Mouse (Mus musculus) forebrain, embryonic 16.5 days (tissue): ENCODE results near the gene Brat1. TPM values are rescaled to one million over a fixed set of nuclear protein-coding genes. Genes with fewer than 3 reads are reported as not detected.

Experiments
- ATAC-seq: fragments of 200-750 bp; cut with Nextera tagmentation; 2 replicates; pipeline ENCODE4 v1.8.0; 2017; ENCODE audit warnings: mild to moderate bottlenecking, moderate library complexity
- H3K27ac ChIP-seq: fragments of 300-500 bp; sonication (generic); 2 replicates; pipeline ENCODE4 v1.5.1; 2014; ENCODE audit warnings: low read length, control low read depth
- H3K27me3 ChIP-seq: fragments of 300-500 bp; sonication (generic); replicated peaks from 2 replicates; pipeline ENCODE4 v1.6.1; 2014; ENCODE audit warnings: low read length; ENCODE audit not compliant: control insufficient read depth, insufficient read depth
- H3K36me3 ChIP-seq: fragments of 300-500 bp; sonication (generic); 2 replicates; pipeline ENCODE4 v1.6.1; 2014; ENCODE audit not compliant: control insufficient read depth, insufficient read depth
- H3K4me1 ChIP-seq: fragments of 300-500 bp; sonication (generic); replicated peaks from 2 replicates; pipeline ENCODE4 v1.6.1; 2014; ENCODE audit warnings: low read length; ENCODE audit not compliant: control insufficient read depth, insufficient read depth
- H3K4me2 ChIP-seq: fragments of 300-500 bp; sonication (generic); 2 replicates; pipeline ENCODE4 v1.6.1; 2014; ENCODE audit warnings: mild to moderate bottlenecking, low read length, control low read depth
- H3K4me3 ChIP-seq: fragments of 300-500 bp; sonication (generic); replicated peaks from 2 replicates; pipeline ENCODE4 v1.5.1; 2014; ENCODE audit warnings: mild to moderate bottlenecking, low read length, control low read depth
- H3K9ac ChIP-seq: fragments of 300-500 bp; sonication (generic); replicated peaks from 2 replicates; pipeline ENCODE4 v1.6.1; 2014; ENCODE audit warnings: low read depth, low read length, control low read depth
- H3K9me3 ChIP-seq: fragments of 300-500 bp; sonication (generic); 2 replicates; pipeline ENCODE4 v1.6.1; 2016; ENCODE audit warnings: low read length; ENCODE audit not compliant: control insufficient read depth
- WGBS: fragments of 180-500 bp; shearing (Covaris S2); extraction: QIAGEN DNeasy Blood & Tissue Kit; methylation state at CpG from one replicate; pipeline ENCODE4 v1.1.7; 2014; 5-methylcytosine and 5-hydroxymethylcytosine counted together
- polyA plus RNA-seq: library from polyadenylated mRNA; unstranded; fragments of >200 nt; fragmentation: Nextera tagmentation; extraction: Ambion mirVana; gene quantifications from 2 replicates; pipeline ENCODE4 v1.2.1, GENCODE M21; 2015

The Brat1 gene
- polyA plus RNA-seq, 1 experiment from 2014 or later, result 28.4 TPM

- H3K9me3 ChIP-seq, result no peaks in the 10 kb centered on the region
- WGBS, result 78% methylated on average over 5 of the region's 5 CpGs
- no peak overlapping the region for H3K4me2 ChIP-seq
- H3K4me1 ChIP-seq, result peaks cover 2% of the 10 kb centered on the region
- H3K4me3 ChIP-seq, result no peak overlapping the region
- ATAC-seq, result no peak
- no peak overlapping the region for H3K27ac ChIP-seq
- no peaks in the 10 kb centered on the region for H3K27me3 ChIP-seq
- no peak overlapping the region for H3K9ac ChIP-seq
- H3K36me3 ChIP-seq, result peaks cover 30% of the 10 kb centered on the region
Measured at GRCm38 (mm10) chr5:140711040-140711439, 6.2 kb downstream of the Brat1 start.

- no peak overlapping the region for H3K9ac ChIP-seq
- no peak overlapping the region for H3K4me2 ChIP-seq
- no peak overlapping the region for H3K4me3 ChIP-seq
- WGBS, result 83% methylated on average over 7 of the region's 7 CpGs
- ATAC-seq, result no peak
- no peak overlapping the region for H3K27ac ChIP-seq
- no peaks in the 10 kb centered on the region for H3K27me3 ChIP-seq
- H3K9me3 ChIP-seq, result no peaks in the 10 kb centered on the region
- H3K36me3 ChIP-seq, result peaks cover 19% of the 10 kb centered on the region
- peaks cover 18% of the 10 kb centered on the region for H3K4me1 ChIP-seq
Measured at GRCm38 (mm10) chr5:140720773-140721172, 16.0 kb downstream of the Brat1 start.

GRCm38 (mm10) chr5:140722121-140722520 is 17.3 kb downstream of the Brat1 start:
- no peak overlapping the region for H3K4me2 ChIP-seq
- peaks cover 24% of the 10 kb centered on the region for H3K4me1 ChIP-seq
- no peak overlapping the region for H3K4me3 ChIP-seq
- no peak overlapping the region for H3K9ac ChIP-seq
- H3K27me3 ChIP-seq, result no peaks in the 10 kb centered on the region
- peaks cover 19% of the 10 kb centered on the region for H3K36me3 ChIP-seq
- H3K9me3 ChIP-seq, result no peaks in the 10 kb centered on the region
- 63% methylated on average over 3 of the region's 3 CpGs for WGBS
- no peak overlapping the region for H3K27ac ChIP-seq
- no peak for ATAC-seq

DNA sequence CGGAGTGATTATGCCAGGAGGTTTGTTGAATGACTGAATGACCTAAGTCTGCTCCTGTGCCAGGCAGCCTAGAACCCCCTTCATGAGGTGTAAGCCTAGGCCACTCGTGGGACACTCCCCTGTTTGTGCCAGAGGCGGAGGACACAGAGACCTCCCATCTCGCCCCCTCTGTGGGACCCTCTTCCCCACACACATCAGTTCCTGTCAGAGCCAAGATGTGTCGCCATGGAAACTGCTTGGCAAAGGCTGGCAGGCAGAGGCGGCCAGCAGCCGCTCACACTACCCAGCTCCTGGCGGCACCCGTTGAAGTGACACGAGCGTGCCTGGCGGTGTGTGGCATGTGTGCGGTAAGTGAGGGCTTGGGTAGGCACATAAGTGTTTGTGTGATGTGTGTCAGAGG is 19.0 kb downstream of the Brat1 start, which contains the start of gene Amz1:
Amz1 (plus strand) TSS at position 306 of the 400 bp plus-strand sequence.
- Histone ChIP-seq H3K4me1 (peaks cover 24% of the 10 kb centered on the region), H3K27ac (peak within 1 kb of the TSS; percentile 20; the same call in 1 of the 2 replicates), H3K36me3 (peaks cover 7% of the 10 kb centered on the region), H3K9me3 (no peaks in the 10 kb centered on the region), H3K4me3 (no peak within 1 kb of the TSS; the same call in 1 of the 2 replicates), H3K27me3 (no peaks in the 10 kb centered on the region), H3K9ac (0 out of 2 replicates have a peak within 1 kb of the TSS, but pooled peaks have one; percentile 23), H3K4me2 (peak within 1 kb of the TSS; percentile 24)
- peak; percentile 87 for ATAC-seq
- WGBS, result 18% methylated on average over 13 of the region's 13 CpGs

DNA sequence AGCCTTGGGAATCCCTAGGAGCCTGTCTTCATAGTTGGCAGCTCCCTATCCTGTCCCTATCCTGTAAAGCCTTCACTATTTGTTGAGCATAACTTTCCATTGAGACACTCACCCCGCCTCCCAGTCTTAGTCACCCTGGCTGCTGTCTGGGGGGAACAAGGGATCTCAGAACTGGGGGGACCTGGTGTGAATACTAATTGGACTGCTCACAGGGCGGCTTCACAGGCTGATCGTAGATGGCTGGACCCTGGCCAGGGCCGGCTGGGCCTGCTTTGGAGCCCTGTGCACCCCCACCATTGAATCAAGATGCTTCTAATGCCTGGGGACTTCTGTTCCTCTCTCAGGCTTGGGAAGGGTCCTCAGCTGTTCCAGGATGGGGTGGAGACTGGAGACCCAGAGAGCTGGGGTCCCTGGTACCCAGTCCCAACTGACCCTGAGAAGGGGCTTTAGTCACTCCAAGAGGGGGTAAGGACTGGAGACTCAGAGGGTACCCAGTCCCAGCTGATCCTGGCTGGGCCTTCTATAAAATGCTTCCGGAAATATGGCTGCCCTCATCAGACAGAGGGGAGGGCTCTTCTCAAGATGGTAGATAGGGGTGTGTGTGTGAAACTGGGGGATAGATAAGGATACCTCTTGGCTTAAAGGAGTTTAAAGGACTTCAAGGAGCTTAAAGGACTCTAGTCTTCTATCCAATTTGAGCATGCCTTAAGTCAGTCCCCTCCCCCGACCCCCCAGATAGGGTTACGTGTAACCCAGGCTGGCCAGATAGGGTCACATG is 21.4 kb downstream of the Brat1 start:
- WGBS, result 47% methylated on average over 7 of the region's 7 CpGs
- Histone ChIP-seq H3K27me3 (no peaks in the 10 kb centered on the region), H3K4me3 (no peak overlapping the region), H3K27ac (no peak overlapping the region), H3K4me1 (peaks cover 24% of the 10 kb centered on the region), H3K4me2 (no peak overlapping the region), H3K9me3 (no peaks in the 10 kb centered on the region), H3K36me3 (no peaks in the 10 kb centered on the region), H3K9ac (no peak overlapping the region)
- ATAC-seq, result peak; percentile 72

- H3K27ac ChIP-seq, result no peak overlapping the region
Measured at GRCm38 (mm10) chr5:140726946-140727740, 22.3 kb downstream of the Brat1 start.

DNA sequence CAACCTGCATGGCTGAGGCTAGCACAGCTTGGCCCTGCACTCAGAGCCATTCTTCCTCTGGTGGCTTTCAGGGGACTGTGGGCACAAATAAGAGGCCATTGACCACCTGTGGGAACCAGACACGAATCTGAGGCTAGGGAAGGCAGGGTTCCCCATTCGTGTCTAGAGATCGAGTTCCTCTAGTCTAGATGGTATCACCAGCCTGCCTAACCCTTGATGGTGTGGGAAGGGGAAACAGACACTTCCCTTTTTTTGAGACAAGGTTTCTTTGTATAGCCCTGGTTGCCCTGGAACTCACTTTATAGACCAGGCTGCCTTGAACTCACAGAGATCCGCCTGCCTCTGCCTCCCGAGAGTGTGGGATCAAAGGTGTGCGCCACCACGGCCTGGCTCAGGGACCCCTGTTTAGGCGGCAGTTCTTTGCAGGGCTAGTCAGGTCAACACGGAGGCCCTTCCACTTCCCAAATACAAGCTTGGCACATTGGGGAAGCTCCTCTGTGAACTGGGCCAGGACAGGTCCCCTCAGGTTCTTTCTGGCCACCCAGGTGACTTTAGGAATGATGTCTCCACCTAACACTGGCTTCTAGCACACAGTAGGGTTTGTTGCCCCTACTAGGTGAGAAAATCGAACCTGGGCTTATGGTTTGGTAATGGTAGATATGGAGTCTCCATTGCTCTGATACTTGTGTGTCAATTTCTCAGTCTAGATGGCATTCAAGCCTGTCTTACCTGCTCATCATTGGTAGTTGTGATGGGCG is 26.4 kb downstream of the Brat1 start:
- peaks cover 10% of the 10 kb centered on the region for H3K27me3 ChIP-seq
- 87% methylated on average over 11 of the region's 11 CpGs for WGBS
- ATAC-seq, result no peak
- no peak overlapping the region for H3K4me2 ChIP-seq
- no peak overlapping the region for H3K4me3 ChIP-seq
- peaks cover 8% of the 10 kb centered on the region for H3K4me1 ChIP-seq
- no peak overlapping the region for H3K9ac ChIP-seq
- H3K27ac ChIP-seq, result no peak overlapping the region
- H3K9me3 ChIP-seq, result peaks cover 2% of the 10 kb centered on the region; the same call in 1 of the 2 replicates
- no peaks in the 10 kb centered on the region for H3K36me3 ChIP-seq

More at GRCm38 (mm10) chr5:140726946-140727740, 22.3 kb downstream of the Brat1 start:
- Histone ChIP-seq H3K4me1 (peaks cover 24% of the 10 kb centered on the region), H3K9me3 (no peaks in the 10 kb centered on the region), H3K9ac (no peak overlapping the region), H3K4me3 (no peak overlapping the region), H3K36me3 (no peaks in the 10 kb centered on the region), H3K27me3 (no peaks in the 10 kb centered on the region), H3K4me2 (no peak overlapping the region)
- no peak for ATAC-seq
- 81% methylated on average over 17 of the region's 17 CpGs for WGBS

GRCm38 (mm10) chr5:140732195-140732594 is 27.4 kb downstream of the Brat1 start:
- Histone ChIP-seq H3K9ac (no peak overlapping the region), H3K4me3 (no peak overlapping the region), H3K9me3 (peaks cover 5% of the 10 kb centered on the region; the same call in 1 of the 2 replicates), H3K36me3 (no peaks in the 10 kb centered on the region), H3K27me3 (peaks cover 10% of the 10 kb centered on the region), H3K4me1 (peaks cover 7% of the 10 kb centered on the region), H3K4me2 (no peak overlapping the region), H3K27ac (no peak overlapping the region)
- ATAC-seq, result no peak
- WGBS, result 74% methylated on average over 4 of the region's 4 CpGs

- Histone ChIP-seq H3K9ac (no peak overlapping the region), H3K27ac (no peak overlapping the region), H3K36me3 (no peaks in the 10 kb centered on the region), H3K9me3 (peaks cover 5% of the 10 kb centered on the region; the same call in 1 of the 2 replicates), H3K27me3 (peaks cover 10% of the 10 kb centered on the region), H3K4me2 (no peak overlapping the region), H3K4me3 (no peak overlapping the region), H3K4me1 (peaks cover 7% of the 10 kb centered on the region)
- no peak for ATAC-seq
- 75% methylated on average over 3 of the region's 3 CpGs for WGBS
Measured at GRCm38 (mm10) chr5:140733336-140733735, 28.5 kb downstream of the Brat1 start.
